Mouse (Mus musculus) cortical plate, adult 2 months (tissue): ENCODE results near the gene Disc1.

Experiments used
- CTCF ChIP-seq: fragments of 200-500 bp; IDR thresholded peaks from 2 replicates; pipeline ENCODE4 v1.5.1; 2011; ENCODE audit warnings: mild to moderate bottlenecking, control low read depth, low read length; ENCODE audit not compliant: insufficient read depth; ENCODE audit errors: extremely low read depth
- POLR2A ChIP-seq: fragments of 200-500 bp; IDR thresholded peaks from 2 replicates; pipeline ENCODE4 v1.6.1; 2011; ENCODE audit warnings: mild to moderate bottlenecking, low read length, control low read depth; ENCODE audit not compliant: insufficient read depth; ENCODE audit errors: extremely low read depth

- no peak for TF ChIP-seq POLR2A
- no peak for TF ChIP-seq CTCF
These were observed 103.1 kb downstream of the Disc1 start for GRCm38 (mm10) chr8:125156863-125157640.
